Mouse (Mus musculus): ENCODE results near the gene Olfr1239. TPM values are rescaled to one million over a fixed set of nuclear protein-coding genes. Genes with fewer than 3 reads are reported as not detected.

Olfr1239 gene
- not detected for total RNA-seq (2021)
- not detected in 2 replicates for polyA plus RNA-seq (2012; rRNA removed)
- long read RNA-seq, result 0 reads

DNA sequence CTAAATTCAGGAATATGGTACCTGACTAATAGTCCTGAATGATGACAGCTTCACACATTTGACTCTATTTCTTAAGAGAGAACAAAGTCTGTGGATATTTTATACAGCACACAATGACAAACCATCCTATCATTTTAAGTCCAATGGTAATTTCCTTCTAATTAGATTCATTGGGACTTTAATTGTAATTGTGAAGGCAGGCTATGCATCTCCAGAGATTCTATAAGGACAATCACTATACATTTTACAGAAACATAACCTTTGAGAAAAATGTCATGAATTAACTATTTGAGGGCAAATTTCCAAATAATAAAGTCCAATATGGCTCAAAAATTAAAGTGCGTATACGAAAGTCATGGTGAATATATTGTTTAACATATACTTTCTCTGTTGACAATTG lies at the start of gene Olfr1239:
TSS of gene Olfr1239 (minus strand) at position 101 of the 400 bp plus-strand sequence.
- no peaks in the 10 kb centered on the region for H3K79me2 ChIP-seq (replicated peaks; ENCODE audit: control insufficient read depth, insufficient read depth, low read length)
- H3K4me1 ChIP-seq (ENCODE audit: control insufficient read depth, insufficient read depth, low read length), result no peaks in the 10 kb centered on the region
- no peak within 1 kb of the TSS for H3K27ac ChIP-seq
- TF ChIP-seq POLR2A (IDR thresholded peaks at IDR 0.05; ENCODE audit: insufficient read depth, low read depth, low read length) (no peak), CTCF (IDR thresholded peaks at IDR 0.05) (no peak), EP300 (IDR thresholded peaks at IDR 0.05; ENCODE audit: insufficient read depth, low read depth, low read length) (no peak)
- no peaks in the 10 kb centered on the region for H3K36me3 ChIP-seq (ENCODE audit: control insufficient read depth, insufficient read depth, low read length)
- intact Hi-C loops (cut with DNase I), result no loop called here
- WGBS, result 90% methylated on average over 2 of the region's 2 CpGs
- DNase-seq, result no peak
- H3K4me3 ChIP-seq, result no peak within 1 kb of the TSS
- H3K9ac ChIP-seq (ENCODE audit: low read depth, low read length), result no peak within 1 kb of the TSS
- H3K27me3 ChIP-seq (ENCODE audit: control insufficient read depth, insufficient read depth, low read length), result no peaks in the 10 kb centered on the region

DNA sequence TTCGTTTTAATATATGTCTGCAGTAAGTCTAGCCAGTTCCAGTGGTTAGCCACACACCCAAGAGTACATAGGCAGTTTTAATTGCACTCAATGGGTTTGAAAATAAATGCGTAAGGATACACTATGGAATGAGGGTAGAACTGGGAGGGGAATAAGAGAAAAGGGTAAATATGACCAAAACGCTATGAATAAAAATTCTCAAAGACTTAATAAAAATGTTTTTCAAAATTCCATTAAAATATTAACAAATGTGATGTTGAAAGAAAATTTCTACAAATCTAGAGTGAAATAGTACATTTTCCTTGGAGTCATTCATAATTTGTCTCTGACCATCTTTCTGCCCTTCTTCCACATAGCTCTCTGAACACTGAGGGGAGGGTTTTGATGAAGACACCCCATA lies 22.7 kb upstream of the Olfr1239 start, which contains the start of gene Olfr1240:
TSS of gene Olfr1240 (minus strand) at position 101 of the 400 bp plus-strand sequence.
- H3K9ac ChIP-seq (ENCODE audit: low read depth, low read length), result no peak within 1 kb of the TSS
- intact Hi-C loops (cut with DNase I), result no loop called here
- H3K4me1 ChIP-seq (ENCODE audit: control insufficient read depth, insufficient read depth, low read length), result no peaks in the 10 kb centered on the region
- no peaks in the 10 kb centered on the region for H3K27me3 ChIP-seq (ENCODE audit: control insufficient read depth, insufficient read depth, low read length)
- TF ChIP-seq EP300 (IDR thresholded peaks at IDR 0.05; ENCODE audit: insufficient read depth, low read depth, low read length) (no peak), POLR2A (IDR thresholded peaks at IDR 0.05; ENCODE audit: insufficient read depth, low read depth, low read length) (no peak), CTCF (IDR thresholded peaks at IDR 0.05) (no peak)
- H3K36me3 ChIP-seq (ENCODE audit: control insufficient read depth, insufficient read depth, low read length), result no peaks in the 10 kb centered on the region
- H3K27ac ChIP-seq, result no peak within 1 kb of the TSS
- H3K79me2 ChIP-seq (replicated peaks; ENCODE audit: control insufficient read depth, insufficient read depth, low read length), result no peaks in the 10 kb centered on the region
- 69% methylated on average over 3 of the region's 3 CpGs for WGBS
- no peak within 1 kb of the TSS for H3K4me3 ChIP-seq
- DNase-seq, result no peak

DNA sequence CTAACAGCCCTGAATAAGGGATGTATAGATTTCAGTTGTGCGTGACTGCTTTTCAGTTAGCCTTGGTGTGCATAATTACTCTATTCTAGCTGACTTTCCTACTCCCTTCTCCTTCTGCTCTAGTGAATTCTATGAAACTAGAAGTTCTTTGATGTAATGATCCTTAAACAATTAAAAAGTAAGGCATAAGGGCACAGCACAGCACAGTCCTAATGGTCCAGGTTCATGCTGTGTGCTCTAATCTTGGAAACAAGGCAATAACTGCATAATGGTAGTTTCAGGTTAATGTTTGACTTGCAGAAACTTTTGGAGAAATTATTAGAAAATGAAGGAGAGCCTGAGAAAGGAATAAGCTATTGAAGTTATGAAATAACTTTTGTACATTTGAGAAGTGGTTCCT lies 5.7 kb downstream of the Olfr1239 start:
- no peaks in the 10 kb centered on the region for H3K36me3 ChIP-seq (ENCODE audit: control insufficient read depth, insufficient read depth, low read length)
- TF ChIP-seq EP300 (IDR thresholded peaks at IDR 0.05; ENCODE audit: insufficient read depth, low read depth, low read length) (no peak), CTCF (IDR thresholded peaks at IDR 0.05) (no peak), POLR2A (IDR thresholded peaks at IDR 0.05; ENCODE audit: insufficient read depth, low read depth, low read length) (no peak)
- H3K79me2 ChIP-seq (replicated peaks; ENCODE audit: control insufficient read depth, insufficient read depth, low read length), result no peaks in the 10 kb centered on the region
- intact Hi-C loops (cut with DNase I), result no loop called here
- H3K27ac ChIP-seq, result no peak overlapping the region
- no peak for DNase-seq
- no peaks in the 10 kb centered on the region for H3K4me1 ChIP-seq (ENCODE audit: control insufficient read depth, insufficient read depth, low read length)
- no peaks in the 10 kb centered on the region for H3K27me3 ChIP-seq (ENCODE audit: control insufficient read depth, insufficient read depth, low read length)
- WGBS, result 94% methylated on average over 1 of the region's 1 CpGs
- no peak overlapping the region for H3K4me3 ChIP-seq
- H3K9ac ChIP-seq (ENCODE audit: low read depth, low read length), result no peak overlapping the region

DNA sequence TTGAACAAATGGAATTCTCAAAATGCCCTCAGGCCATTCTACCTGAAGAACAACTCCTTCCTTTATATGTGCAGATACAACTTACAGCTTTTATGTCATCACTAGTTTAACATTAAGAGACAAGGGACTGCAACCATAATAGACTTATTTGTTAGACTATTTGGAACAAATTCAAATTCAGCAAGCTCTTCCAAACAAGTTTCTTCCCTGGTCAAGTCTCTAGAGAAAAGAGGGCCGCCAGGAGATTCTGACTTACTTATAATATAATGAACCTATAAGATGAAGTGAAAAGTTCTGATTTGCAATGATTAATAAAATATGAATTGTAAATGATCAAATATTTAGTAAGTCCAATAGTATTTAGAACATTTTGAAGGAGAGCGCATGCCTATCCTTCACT lies 10.6 kb downstream of the Olfr1239 start, which contains the start of gene Olfr1238:
TSS of gene Olfr1238 (minus strand) at position 101 of the 400 bp plus-strand sequence.
- no peak for DNase-seq
- Histone ChIP-seq H3K9ac (ENCODE audit: low read depth, low read length) (no peak within 1 kb of the TSS), H3K4me1 (ENCODE audit: control insufficient read depth, insufficient read depth, low read length) (no peaks in the 10 kb centered on the region), H3K27me3 (ENCODE audit: control insufficient read depth, insufficient read depth, low read length) (no peaks in the 10 kb centered on the region), H3K27ac (no peak within 1 kb of the TSS), H3K36me3 (ENCODE audit: control insufficient read depth, insufficient read depth, low read length) (no peaks in the 10 kb centered on the region), H3K79me2 (replicated peaks; ENCODE audit: control insufficient read depth, insufficient read depth, low read length) (no peaks in the 10 kb centered on the region), H3K4me3 (no peak within 1 kb of the TSS)
- TF ChIP-seq CTCF (IDR thresholded peaks at IDR 0.05), result no peak
- no peak for TF ChIP-seq POLR2A (IDR thresholded peaks at IDR 0.05; ENCODE audit: insufficient read depth, low read depth, low read length)
- no peak for TF ChIP-seq EP300 (IDR thresholded peaks at IDR 0.05; ENCODE audit: insufficient read depth, low read depth, low read length)
- intact Hi-C loops (cut with DNase I), result no loop called here
- 85% methylated on average over 2 of the region's 2 CpGs for WGBS

DNA sequence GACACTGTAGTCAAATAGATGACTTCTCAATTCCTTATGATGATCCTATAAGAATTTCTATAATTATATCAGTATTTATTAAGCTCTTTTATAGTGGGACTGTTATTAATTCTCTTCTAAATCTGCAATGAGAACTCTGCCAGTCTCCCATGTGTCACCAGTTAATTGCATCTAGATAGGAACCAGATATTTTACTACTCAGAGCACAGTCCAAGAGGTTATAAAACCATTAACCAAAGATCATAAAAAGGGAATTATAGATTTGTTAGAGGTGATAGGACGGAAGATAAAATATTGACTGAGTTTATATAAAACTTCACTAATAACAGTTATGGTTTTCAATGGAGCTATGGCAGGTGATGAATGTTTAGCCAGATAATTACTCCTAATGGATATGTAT lies 19.3 kb downstream of the Olfr1239 start:
- 67% methylated on average over 1 of the region's 1 CpGs for WGBS
- Histone ChIP-seq H3K27ac (no peak overlapping the region), H3K9ac (ENCODE audit: low read depth, low read length) (no peak overlapping the region), H3K79me2 (replicated peaks; ENCODE audit: control insufficient read depth, insufficient read depth, low read length) (no peaks in the 10 kb centered on the region), H3K4me3 (no peak overlapping the region), H3K4me1 (ENCODE audit: control insufficient read depth, insufficient read depth, low read length) (no peaks in the 10 kb centered on the region), H3K27me3 (ENCODE audit: control insufficient read depth, insufficient read depth, low read length) (no peaks in the 10 kb centered on the region), H3K36me3 (ENCODE audit: control insufficient read depth, insufficient read depth, low read length) (no peaks in the 10 kb centered on the region)
- no peak for TF ChIP-seq EP300 (IDR thresholded peaks at IDR 0.05; ENCODE audit: insufficient read depth, low read depth, low read length)
- DNase-seq, result no peak
- intact Hi-C loops (cut with DNase I), result no loop called here

Other genes starting within 250 kb of the Olfr1239 start
- not detected for gene Olfr1225, start 245.7 kb downstream of the Olfr1239 start, total RNA-seq (2021)
- gene Olfr1225, start 245.7 kb downstream of the Olfr1239 start, polyA plus RNA-seq (2012; rRNA removed), result not detected in 2 replicates
- gene Olfr1226, start 220.4 kb downstream of the Olfr1239 start, total RNA-seq (2021), result not detected
- gene Olfr1226, start 220.4 kb downstream of the Olfr1239 start, polyA plus RNA-seq (2012; rRNA removed), result not detected in 2 replicates
- not detected for gene Olfr1228, start 166.3 kb downstream of the Olfr1239 start, total RNA-seq (2021)
- gene Olfr1228, start 166.3 kb downstream of the Olfr1239 start, polyA plus RNA-seq (2012; rRNA removed), result not detected in 2 replicates
- gene Olfr1229, start 132.4 kb downstream of the Olfr1239 start, total RNA-seq (2021), result not detected
- not detected in 2 replicates for gene Olfr1229, start 132.4 kb downstream of the Olfr1239 start, polyA plus RNA-seq (2012; rRNA removed)
- not detected for gene Olfr1230, start 123.1 kb downstream of the Olfr1239 start, total RNA-seq (2021)
- gene Olfr1230, start 123.1 kb downstream of the Olfr1239 start, polyA plus RNA-seq (2012; rRNA removed), result not detected in 2 replicates
- not detected for gene Olfr1231, start 113.3 kb downstream of the Olfr1239 start, total RNA-seq (2021)
- gene Olfr1231, start 113.3 kb downstream of the Olfr1239 start, polyA plus RNA-seq (2012; rRNA removed), result not detected in 2 replicates
- gene Olfr1232, start 90.7 kb downstream of the Olfr1239 start, total RNA-seq (2021), result not detected
- gene Olfr1232, start 90.7 kb downstream of the Olfr1239 start, polyA plus RNA-seq (2012; rRNA removed), result not detected in 2 replicates
- not detected for gene Olfr1233, start 78.0 kb downstream of the Olfr1239 start, total RNA-seq (2021)
- gene Olfr1233, start 78.0 kb downstream of the Olfr1239 start, polyA plus RNA-seq (2012; rRNA removed), result not detected in 2 replicates
- not detected for gene Olfr1234, start 55.5 kb downstream of the Olfr1239 start, total RNA-seq (2021)
- not detected in 2 replicates for gene Olfr1234, start 55.5 kb downstream of the Olfr1239 start, polyA plus RNA-seq (2012; rRNA removed)
- gene Olfr1238, start 10.7 kb downstream of the Olfr1239 start, total RNA-seq (2021), result not detected
- gene Olfr1238, start 10.7 kb downstream of the Olfr1239 start, polyA plus RNA-seq (2012; rRNA removed), result not detected in 2 replicates
- not detected for gene Olfr1240, start 22.6 kb upstream of the Olfr1239 start, total RNA-seq (2021)
- gene Olfr1240, start 22.6 kb upstream of the Olfr1239 start, polyA plus RNA-seq (2012; rRNA removed), result not detected in 2 replicates
- not detected for gene Olfr1241, start 66.7 kb upstream of the Olfr1239 start, total RNA-seq (2021)
- not detected in 2 replicates for gene Olfr1241, start 66.7 kb upstream of the Olfr1239 start, polyA plus RNA-seq (2012; rRNA removed)
- gene Olfr1242, start 77.9 kb upstream of the Olfr1239 start, total RNA-seq (2021), result not detected
- not detected in 2 replicates for gene Olfr1242, start 77.9 kb upstream of the Olfr1239 start, polyA plus RNA-seq (2012; rRNA removed)
- gene Olfr1243, start 111.1 kb upstream of the Olfr1239 start, total RNA-seq (2021), result not detected
- not detected in 2 replicates for gene Olfr1243, start 111.1 kb upstream of the Olfr1239 start, polyA plus RNA-seq (2012; rRNA removed)
- not detected for gene Olfr1245, start 158.0 kb upstream of the Olfr1239 start, total RNA-seq (2021)
- not detected in 2 replicates for gene Olfr1245, start 158.0 kb upstream of the Olfr1239 start, polyA plus RNA-seq (2012; rRNA removed)
- gene Olfr1246, start 172.8 kb upstream of the Olfr1239 start, total RNA-seq (2021), result not detected
- not detected in 2 replicates for gene Olfr1246, start 172.8 kb upstream of the Olfr1239 start, polyA plus RNA-seq (2012; rRNA removed)
- gene Olfr1247, start 193.7 kb upstream of the Olfr1239 start, total RNA-seq (2021), result not detected
- gene Olfr1247, start 193.7 kb upstream of the Olfr1239 start, polyA plus RNA-seq (2012; rRNA removed), result not detected in 2 replicates
- gene Olfr1248, start 197.8 kb upstream of the Olfr1239 start, total RNA-seq (2021), result not detected
- not detected in 2 replicates for gene Olfr1248, start 197.8 kb upstream of the Olfr1239 start, polyA plus RNA-seq (2012; rRNA removed)
- not detected for gene Olfr1249, start 214.6 kb upstream of the Olfr1239 start, total RNA-seq (2021)
- not detected in 2 replicates for gene Olfr1249, start 214.6 kb upstream of the Olfr1239 start, polyA plus RNA-seq (2012; rRNA removed)
- not detected for gene Olfr1250, start 241.1 kb upstream of the Olfr1239 start, total RNA-seq (2021)
- gene Olfr1250, start 241.1 kb upstream of the Olfr1239 start, polyA plus RNA-seq (2012; rRNA removed), result not detected in 2 replicates

Measured in heart, adult 2 months (tissue).